Mouse (Mus musculus) thymus, postnatal 25 days (tissue): Measurements from ENCODE around the gene Gm9936.
A peak's percentile ranks its signal among the peaks of the same experiment; 100 is the strongest.

Experiments used
- DNase-seq: peaks from one replicate; pipeline ENCODE4 v3.0.0; 2022

The Gm9936 gene

GRCm38 (mm10) chr5:114829740-114830139, 28.7 kb downstream of the Gm9936 start:
- no peak for DNase-seq

- DNase-seq: no peak
These were observed 31.1 kb downstream of the Gm9936 start for GRCm38 (mm10) chr5:114827427-114827826.

- peak; percentile 87 for DNase-seq
These were observed 32.3 kb downstream of the Gm9936 start for GRCm38 (mm10) chr5:114825978-114826691.

- peak; percentile 63 for DNase-seq
These were observed 34.3 kb downstream of the Gm9936 start for GRCm38 (mm10) chr5:114824197-114824596.

- peak; percentile 74 for DNase-seq
These were observed 35.4 kb downstream of the Gm9936 start, which contains the start of gene 1500011B03Rik for GRCm38 (mm10) chr5:114822796-114823688. 1500011B03Rik (minus strand) TSS chr5:114823468.

GRCm38 (mm10) chr5:114818124-114818523, 40.4 kb downstream of the Gm9936 start:
- DNase-seq: no peak

- no peak for DNase-seq
These were observed 41.9 kb downstream of the Gm9936 start for GRCm38 (mm10) chr5:114816599-114816998.

GRCm38 (mm10) chr5:114813525-114814181, 44.8 kb downstream of the Gm9936 start:
- DNase-seq: peak; percentile 86

GRCm38 (mm10) chr5:114809826-114810225, 48.7 kb downstream of the Gm9936 start:
- DNase-seq: no peak

GRCm38 (mm10) chr5:114809181-114809756, 49.2 kb downstream of the Gm9936 start:
- no peak for DNase-seq

GRCm38 (mm10) chr5:114808385-114808784, 50.1 kb downstream of the Gm9936 start:
- no peak for DNase-seq

GRCm38 (mm10) chr5:114807893-114808292, 50.6 kb downstream of the Gm9936 start:
- DNase-seq: no peak

GRCm38 (mm10) chr5:114807468-114807867, 51.0 kb downstream of the Gm9936 start:
- DNase-seq: no peak

- no peak for DNase-seq
These were observed 51.4 kb downstream of the Gm9936 start for GRCm38 (mm10) chr5:114807063-114807462.

GRCm38 (mm10) chr5:114806636-114807035, 51.8 kb downstream of the Gm9936 start:
- DNase-seq: no peak
